Mouse (Mus musculus): ENCODE results near the gene Rfxap. TPM values are rescaled to one million over a fixed set of nuclear protein-coding genes. Genes with fewer than 3 reads are reported as not detected.
A peak's percentile ranks its signal among the peaks of the same experiment; 100 is the strongest.

Rfxap gene
- polyA plus RNA-seq, 1 experiment from 2014 or later, result 38.7 TPM

GRCm38 (mm10) chr3:54761258-54761657, 46.3 kb downstream of the Rfxap start:
- no peak for DNase-seq (ENCODE audit: low spot score)
- Histone ChIP-seq H3K4me3 (no peak overlapping the region), H3K36me3 (no peaks in the 10 kb centered on the region), H3K4me1 (peaks cover 31% of the 10 kb centered on the region), H3K27ac (replicated peaks) (no peak overlapping the region), H3K9me3 (replicated peaks) (no peaks in the 10 kb centered on the region), H3K27me3 (ENCODE audit: low read depth, poor library complexity, severe bottlenecking) (peaks cover 18% of the 10 kb centered on the region)
- WGBS, result 82% methylated on average over 1 of the region's 1 CpGs

GRCm38 (mm10) chr3:54760321-54761115, 47.1 kb downstream of the Rfxap start:
- Histone ChIP-seq H3K27me3 (ENCODE audit: low read depth, poor library complexity, severe bottlenecking) (peaks cover 25% of the 10 kb centered on the region), H3K4me1 (peaks cover 38% of the 10 kb centered on the region), H3K27ac (replicated peaks) (no peak overlapping the region), H3K4me3 (no peak overlapping the region), H3K9me3 (replicated peaks) (no peaks in the 10 kb centered on the region), H3K36me3 (no peaks in the 10 kb centered on the region)
- no peak for DNase-seq (ENCODE audit: low spot score)
- 57% methylated on average over 15 of the region's 15 CpGs for WGBS

- DNase-seq (ENCODE audit: low spot score), result no peak
- no peaks in the 10 kb centered on the region for H3K9me3 ChIP-seq (replicated peaks)
- H3K36me3 ChIP-seq, result no peaks in the 10 kb centered on the region
- H3K4me1 ChIP-seq, result peaks cover 41% of the 10 kb centered on the region
- H3K27me3 ChIP-seq (ENCODE audit: low read depth, poor library complexity, severe bottlenecking), result peaks cover 38% of the 10 kb centered on the region
- WGBS, result 82% methylated on average over 9 of the region's 9 CpGs
- no peak overlapping the region for H3K4me3 ChIP-seq
- H3K27ac ChIP-seq (replicated peaks), result no peak overlapping the region
Observed at GRCm38 (mm10) chr3:54759211-54759610, 48.4 kb downstream of the Rfxap start.

GRCm38 (mm10) chr3:54757446-54757845, 50.1 kb downstream of the Rfxap start:
- Histone ChIP-seq H3K36me3 (no peaks in the 10 kb centered on the region), H3K4me1 (peaks cover 38% of the 10 kb centered on the region), H3K9me3 (replicated peaks) (no peaks in the 10 kb centered on the region), H3K27me3 (ENCODE audit: low read depth, poor library complexity, severe bottlenecking) (peaks cover 45% of the 10 kb centered on the region), H3K27ac (replicated peaks) (no peak overlapping the region), H3K4me3 (no peak overlapping the region)
- 84% methylated on average over 8 of the region's 8 CpGs for WGBS
- DNase-seq (ENCODE audit: low spot score), result no peak

GRCm38 (mm10) chr3:54756058-54756457, 51.5 kb downstream of the Rfxap start:
- Histone ChIP-seq H3K27me3 (ENCODE audit: low read depth, poor library complexity, severe bottlenecking) (peaks cover 45% of the 10 kb centered on the region), H3K4me1 (peaks cover 30% of the 10 kb centered on the region), H3K36me3 (peaks cover 12% of the 10 kb centered on the region), H3K27ac (replicated peaks) (no peak overlapping the region), H3K4me3 (peak overlapping the region; percentile 67), H3K9me3 (replicated peaks) (no peaks in the 10 kb centered on the region)
- DNase-seq (ENCODE audit: low spot score), result peak; percentile 35
- under 1% methylated on average over 11 of the region's 11 CpGs for WGBS

- 0 out of 2 replicates have a peak, but pooled peaks cover 2% of the 10 kb centered on the region for H3K9me3 ChIP-seq (replicated peaks)
- peak; percentile 49 for DNase-seq (ENCODE audit: low spot score)
- peaks cover 45% of the 10 kb centered on the region for H3K27me3 ChIP-seq (ENCODE audit: low read depth, poor library complexity, severe bottlenecking)
- peak within 1 kb of the TSS; percentile 67 for H3K4me3 ChIP-seq
- H3K4me1 ChIP-seq, result peaks cover 24% of the 10 kb centered on the region
- H3K36me3 ChIP-seq, result peaks cover 18% of the 10 kb centered on the region
- under 1% methylated on average over 66 of the region's 66 CpGs for WGBS
- H3K27ac ChIP-seq (replicated peaks), result peak within 1 kb of the TSS; percentile 75
Observed at GRCm38 (mm10) chr3:54755145-54756041, 52.2 kb downstream of the Rfxap start, which contains the start of gene Smad9. Gene Smad9, plus strand, starts transcription at chr3:54755582.

GRCm38 (mm10) chr3:54753411-54753810, 54.2 kb downstream of the Rfxap start:
- 0 out of 2 replicates have a peak, but pooled peaks cover 2% of the 10 kb centered on the region for H3K9me3 ChIP-seq (replicated peaks)
- peaks cover 45% of the 10 kb centered on the region for H3K27me3 ChIP-seq (ENCODE audit: low read depth, poor library complexity, severe bottlenecking)
- no peak for DNase-seq (ENCODE audit: low spot score)
- peaks cover 23% of the 10 kb centered on the region for H3K4me1 ChIP-seq
- no peak overlapping the region for H3K4me3 ChIP-seq
- WGBS, result 91% methylated on average over 4 of the region's 4 CpGs
- H3K27ac ChIP-seq (replicated peaks), result no peak overlapping the region
- peaks cover 38% of the 10 kb centered on the region for H3K36me3 ChIP-seq

Other genes starting within 250 kb of the Rfxap start
- 101 and 117 TPM in 2 replicates for gene Supt20, start 115.0 kb downstream of the Rfxap start, polyA plus RNA-seq (2016; fragmentation: Nextera tagmentation; extraction: Ambion mirVana)
- gene Gm21958, start 93.4 kb downstream of the Rfxap start, polyA plus RNA-seq (2016; fragmentation: Nextera tagmentation; extraction: Ambion mirVana), result 0.36 and 0.56 TPM in 2 replicates
- gene Exosc8, start 72.4 kb downstream of the Rfxap start, polyA plus RNA-seq (2016; fragmentation: Nextera tagmentation; extraction: Ambion mirVana), result 163 and 180 TPM in 2 replicates
- 42.4 and 44.6 TPM in 2 replicates for gene Alg5, start 72.3 kb downstream of the Rfxap start, polyA plus RNA-seq (2016; fragmentation: Nextera tagmentation; extraction: Ambion mirVana)
- gene Smad9, start 52.2 kb downstream of the Rfxap start, polyA plus RNA-seq (2016; fragmentation: Nextera tagmentation; extraction: Ambion mirVana), result 0.11 and 0.14 TPM in 2 replicates
- gene Sertm1, start 108.1 kb upstream of the Rfxap start, polyA plus RNA-seq (2016; fragmentation: Nextera tagmentation; extraction: Ambion mirVana), result 0.16 and 0.38 TPM in 2 replicates
- 1.7 and 3.1 TPM in 2 replicates for gene Ccna1, start 247.7 kb upstream of the Rfxap start, polyA plus RNA-seq (2016; fragmentation: Nextera tagmentation; extraction: Ambion mirVana)

All from midbrain, embryonic 10.5 days (tissue).